Mouse (Mus musculus): ENCODE data around the gene Cxcr2. TPM values are rescaled to one million over a fixed set of nuclear protein-coding genes. Genes with fewer than 3 reads are reported as not detected.
"Not testable (repeated sequence)": the region's sequence is repeated elsewhere in the genome, so short reads cannot be mapped to it uniquely, and the experiment has no call there.

Gene Cxcr2
- total RNA-seq, 2 experiments from 2014 or later = not detected

DNA sequence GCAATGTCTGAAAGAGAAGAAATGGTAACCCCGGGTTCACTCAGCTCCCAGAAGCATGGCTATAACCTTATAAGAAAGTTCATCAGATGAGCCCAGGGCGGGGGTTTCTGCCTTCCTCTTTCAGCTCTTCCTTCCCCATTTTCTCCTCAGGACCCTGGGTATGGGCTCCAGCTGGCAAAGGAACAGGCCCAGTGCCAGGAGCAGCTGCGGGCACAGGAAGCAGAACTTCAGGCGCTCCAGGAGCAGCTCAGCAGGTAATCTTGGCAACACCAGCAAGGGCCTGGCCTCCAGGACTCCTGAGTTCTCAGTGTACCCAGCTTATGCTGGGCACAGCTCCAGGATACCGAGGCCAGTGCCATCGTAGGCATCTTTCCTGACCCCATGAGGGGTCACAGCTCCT is 19.8 kb upstream of the Cxcr2 start:
- DNase-seq = no peak
- intact Hi-C loops (cut with DNase I; ENCODE audit: low total_unique reads) = no loop called here

DNA sequence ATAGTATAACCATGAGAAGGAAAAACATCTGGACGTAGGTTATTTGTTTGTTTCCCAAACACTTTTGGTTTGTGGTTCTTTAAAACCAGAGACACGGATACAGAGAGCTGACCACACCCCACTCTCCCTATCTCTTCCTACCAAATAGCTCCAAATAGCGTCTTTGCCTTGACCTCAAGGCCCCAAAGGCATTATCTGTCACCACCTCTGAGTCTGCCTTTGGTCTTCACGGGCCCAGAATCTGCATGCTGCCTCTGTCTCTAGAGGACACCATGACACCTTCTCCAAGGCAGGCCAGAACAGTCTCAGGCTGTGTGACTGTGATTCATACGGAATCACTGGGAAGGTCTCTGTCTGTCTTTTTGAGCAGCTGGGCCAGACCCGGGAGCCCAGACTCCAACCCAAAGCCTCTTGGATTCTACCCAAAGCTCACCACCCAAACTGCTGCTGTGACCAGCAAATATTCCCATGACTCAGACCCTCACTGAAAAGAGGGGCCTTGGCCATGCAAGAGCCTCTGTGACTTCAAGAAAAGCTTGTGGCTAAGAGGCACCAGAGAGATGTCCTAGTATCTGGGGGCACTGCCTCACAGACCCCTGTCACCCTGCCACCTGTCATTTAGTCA is 18.4 kb upstream of the Cxcr2 start:
- intact Hi-C loops (cut with DNase I; ENCODE audit: low total_unique reads) = no loop called here
- no peak for DNase-seq

DNA sequence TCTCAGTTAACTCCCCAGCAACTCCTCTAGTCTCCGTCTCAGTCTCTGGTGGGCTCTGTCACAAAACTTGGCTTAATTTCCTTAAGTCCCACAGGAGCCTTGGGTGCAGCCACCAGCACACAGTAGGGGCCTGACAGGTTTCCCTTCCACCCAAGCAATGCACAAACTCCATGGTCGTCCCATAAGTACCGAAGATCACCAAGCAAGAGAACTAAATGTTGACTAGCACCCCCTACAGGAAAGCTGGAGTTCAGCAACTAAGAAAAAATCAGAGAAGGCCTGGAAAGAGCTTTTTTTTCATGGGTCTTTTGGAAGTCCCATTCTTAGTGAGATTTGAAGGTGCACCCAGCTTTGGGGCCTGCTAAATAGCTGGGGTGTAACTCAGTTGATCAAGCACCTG is 14.4 kb upstream of the Cxcr2 start:
- no peak for DNase-seq

DNA sequence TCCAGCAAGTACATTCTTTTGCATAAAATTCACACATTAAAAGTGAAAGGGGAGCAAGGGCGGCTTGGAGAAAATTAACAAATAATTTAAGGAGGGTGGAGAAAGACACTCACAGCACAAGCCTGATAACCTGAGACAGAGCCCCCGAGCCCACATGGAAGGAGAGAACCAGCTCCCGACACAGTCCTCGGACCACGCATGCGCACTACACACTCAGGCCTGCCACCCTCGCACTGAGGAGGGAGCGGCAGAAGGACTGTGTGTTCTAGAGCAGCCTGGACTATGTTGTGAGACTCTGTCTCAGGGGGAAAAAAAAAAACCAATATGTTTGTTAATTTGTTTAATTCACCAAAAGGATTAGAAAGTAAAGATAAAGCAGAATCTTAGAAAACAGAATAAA is 12.0 kb upstream of the Cxcr2 start:
- DNase-seq = no peak
- intact Hi-C loops (cut with DNase I; ENCODE audit: low total_unique reads) = no loop called here

More for the DNA sequence above, 14.4 kb upstream of the Cxcr2 start:
- intact Hi-C loops (cut with DNase I; ENCODE audit: low total_unique reads) = no loop called here

DNA sequence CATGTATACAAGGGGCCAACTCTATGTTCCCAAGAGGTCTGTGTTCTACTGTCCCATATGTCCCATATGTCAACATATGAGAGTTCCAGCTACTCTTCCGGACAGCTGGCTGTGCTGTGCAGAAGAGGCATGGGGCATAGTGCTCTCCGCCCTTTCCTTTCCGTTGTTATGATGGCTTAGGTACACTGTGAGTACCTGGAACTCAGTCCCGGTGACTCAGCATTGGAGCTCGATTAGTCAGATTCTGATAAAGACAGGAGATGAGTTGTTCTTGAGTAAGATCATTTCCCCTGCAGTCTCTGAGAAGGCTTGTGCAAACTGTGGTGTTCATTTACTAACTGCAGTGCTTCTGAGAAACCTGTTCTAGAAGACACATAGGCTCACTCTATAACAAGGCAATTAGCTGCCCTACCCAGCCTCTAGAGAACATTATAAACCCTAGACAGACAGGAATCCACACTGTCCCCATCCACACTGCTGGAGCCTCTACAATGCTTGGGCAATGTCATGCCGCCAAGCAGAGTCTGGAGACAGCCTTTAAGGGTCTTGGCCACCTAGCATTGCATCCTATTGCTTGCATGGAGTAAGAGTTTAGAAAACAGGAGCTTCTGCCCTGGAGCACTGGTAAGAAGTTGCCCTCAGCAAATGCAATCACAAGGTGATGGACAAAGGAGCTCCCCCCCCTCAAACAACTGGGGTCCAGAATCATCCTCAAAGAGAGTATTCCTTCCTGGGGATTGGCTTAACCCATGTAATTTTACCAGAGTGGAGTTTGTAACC is 4.5 kb upstream of the Cxcr2 start:
- intact Hi-C loops (cut with DNase I; ENCODE audit: low total_unique reads) = no loop called here
- no peak for DNase-seq

- intact Hi-C loops (cut with DNase I; ENCODE audit: low total_unique reads) = no loop called here
- DNase-seq = no peak
Observed at GRCm38 (mm10) chr1:74150101-74150500, 3.7 kb upstream of the Cxcr2 start.

DNA sequence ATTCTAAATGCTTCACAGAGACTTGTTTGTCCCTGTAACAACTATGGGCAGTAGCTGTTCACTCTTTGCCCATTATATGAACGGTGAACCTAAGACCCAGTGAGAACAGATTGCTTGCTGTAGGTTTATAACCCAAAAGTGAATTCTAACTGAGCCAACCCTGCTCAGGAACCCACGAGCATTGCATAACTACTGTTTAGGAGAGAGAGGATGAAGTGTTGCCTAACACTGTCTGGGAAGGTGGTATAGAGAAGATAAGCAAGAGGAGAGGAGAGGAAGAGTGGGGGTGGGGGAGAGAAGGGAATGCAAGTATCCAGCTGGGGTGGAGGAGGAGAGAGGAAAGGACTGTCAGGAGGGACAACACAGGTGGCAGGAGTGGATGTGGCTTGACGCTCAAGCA is 2.7 kb upstream of the Cxcr2 start:
- intact Hi-C loops (cut with DNase I; ENCODE audit: low total_unique reads) = no loop called here
- no peak for DNase-seq

GRCm38 (mm10) chr1:74155435-74156012 is 1.7 kb downstream of the Cxcr2 start:
- intact Hi-C loops (cut with DNase I; ENCODE audit: low total_unique reads) = no loop called here
- DNase-seq = no peak

- no peak for DNase-seq
- intact Hi-C loops (cut with DNase I; ENCODE audit: low total_unique reads) = no loop called here
Observed at GRCm38 (mm10) chr1:74156381-74156910, 2.7 kb downstream of the Cxcr2 start.

DNA sequence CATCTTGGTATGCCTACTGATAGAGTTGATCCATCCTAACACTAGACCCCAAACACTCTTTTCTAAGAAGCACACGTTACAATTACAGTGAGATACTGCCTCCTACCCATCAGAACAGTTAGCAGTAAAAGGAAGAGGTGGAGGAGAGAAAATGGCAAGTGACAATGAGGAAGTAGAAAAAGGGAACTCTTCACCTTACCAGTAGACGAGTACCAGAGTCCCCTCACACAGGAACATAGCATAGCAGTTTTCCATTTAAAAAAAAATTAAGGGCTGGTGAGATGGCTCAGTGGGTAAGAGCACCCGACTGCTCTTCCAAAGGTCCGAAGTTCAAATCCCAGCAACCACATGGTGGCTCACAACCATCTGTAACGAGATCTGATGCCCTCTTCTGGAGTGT is 5.8 kb downstream of the Cxcr2 start:
- DNase-seq; intact Hi-C loops (cut with DNase I; ENCODE audit: low total_unique reads): not testable (repeated sequence)

DNA sequence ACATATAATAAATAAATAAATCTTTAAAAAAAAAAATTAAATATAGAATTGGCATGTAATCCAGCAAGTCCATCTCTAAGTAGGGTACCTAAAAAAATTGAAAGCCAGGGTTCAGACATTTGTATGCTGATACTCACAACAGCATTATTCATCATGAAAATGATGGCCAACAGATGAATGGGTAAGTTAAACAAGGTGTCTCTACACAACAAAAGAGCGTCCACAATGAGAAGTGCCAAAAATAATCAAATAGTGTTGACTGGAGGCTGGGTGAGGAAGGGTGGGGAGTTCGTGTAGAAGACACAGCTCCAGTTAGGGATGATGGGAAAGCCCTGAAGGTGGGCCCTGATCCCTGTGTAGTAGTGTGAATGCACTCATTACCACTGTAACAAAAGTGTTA is 6.2 kb downstream of the Cxcr2 start:
- no peak for DNase-seq
- intact Hi-C loops (cut with DNase I; ENCODE audit: low total_unique reads) = no loop called here

DNA sequence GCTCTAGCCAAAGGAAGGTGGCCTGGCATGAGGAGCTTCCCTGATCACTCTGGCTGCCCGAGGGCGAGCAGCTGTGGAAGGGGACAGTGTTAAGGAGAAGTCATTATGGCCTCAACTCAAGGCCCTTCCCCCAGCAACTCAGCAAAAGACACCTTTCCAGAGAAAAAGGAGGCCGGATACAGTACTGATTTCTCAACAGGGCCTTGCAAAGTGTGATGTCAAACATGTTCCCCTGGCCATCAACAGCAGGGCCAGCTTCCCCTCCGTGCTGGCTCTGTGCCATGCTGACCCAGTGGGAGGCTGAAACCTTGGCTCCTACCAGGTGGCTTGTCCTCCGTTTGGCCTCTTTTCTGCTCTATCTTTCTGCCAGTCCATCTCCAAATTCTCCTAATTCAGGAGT is 13.3 kb downstream of the Cxcr2 start:
- DNase-seq = no peak
- intact Hi-C loops (cut with DNase I; ENCODE audit: low total_unique reads) = no loop called here

DNA sequence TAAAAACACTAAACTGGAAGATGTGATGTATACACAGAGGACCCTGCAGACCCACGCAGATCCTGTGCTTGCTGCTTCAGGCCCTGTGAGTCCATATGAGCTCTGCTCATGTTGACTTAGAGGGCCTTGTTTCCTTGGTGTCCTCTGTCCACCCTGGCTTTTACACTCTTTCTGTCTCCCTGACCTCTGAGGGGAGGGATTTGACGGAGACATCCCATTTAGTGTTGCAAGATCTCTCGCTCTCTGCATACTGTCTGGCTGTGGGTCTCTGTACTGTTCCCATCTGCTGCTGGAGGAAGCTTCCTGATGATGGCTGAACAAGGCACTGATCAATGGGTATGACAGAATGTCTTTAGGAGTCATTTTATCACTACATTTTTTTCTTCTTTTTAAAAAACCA is 15.9 kb downstream of the Cxcr2 start:
- intact Hi-C loops (cut with DNase I; ENCODE audit: low total_unique reads) = no loop called here
- DNase-seq = no peak

DNA sequence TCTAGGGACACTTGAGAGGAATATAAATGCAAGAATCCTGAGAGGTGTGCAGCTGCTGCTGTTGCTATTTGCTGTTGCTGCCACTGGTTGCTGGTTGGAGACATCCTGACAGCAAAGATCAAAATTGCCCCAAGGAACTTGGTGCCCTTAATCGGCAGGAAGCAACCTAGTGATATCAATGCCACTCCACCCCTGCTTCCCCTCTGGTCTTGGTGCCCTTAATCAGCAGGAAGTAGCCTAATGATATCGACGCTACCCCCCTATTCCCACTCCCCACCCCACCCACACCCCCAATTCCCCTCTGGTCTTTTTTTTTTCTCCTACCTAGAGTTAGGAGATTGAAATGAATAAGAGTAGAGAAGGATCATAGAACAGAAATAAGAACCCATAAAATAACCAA is 18.9 kb downstream of the Cxcr2 start:
- no peak for DNase-seq
- intact Hi-C loops (cut with DNase I; ENCODE audit: low total_unique reads) = no loop called here

DNA sequence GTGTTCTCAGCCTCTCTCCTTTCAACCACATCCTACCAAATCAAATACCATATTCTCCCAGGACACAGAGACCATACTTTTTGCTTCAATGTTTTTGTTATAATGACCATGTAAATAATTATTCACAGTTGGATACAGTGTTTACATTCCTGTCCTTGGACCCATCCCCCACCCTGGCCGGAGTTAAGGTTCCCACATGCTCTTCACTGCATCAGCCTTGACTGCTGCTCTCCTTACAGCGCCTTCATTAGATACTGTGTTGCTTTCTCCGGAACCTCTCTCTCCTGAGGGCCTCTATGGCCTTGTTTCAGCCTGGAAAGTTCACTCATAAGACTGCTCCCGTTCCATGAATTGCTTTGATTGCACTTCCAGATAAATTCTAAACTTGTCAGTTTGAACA is 21.9 kb downstream of the Cxcr2 start:
- intact Hi-C loops (cut with DNase I; ENCODE audit: low total_unique reads) = no loop called here
- no peak for DNase-seq

DNA sequence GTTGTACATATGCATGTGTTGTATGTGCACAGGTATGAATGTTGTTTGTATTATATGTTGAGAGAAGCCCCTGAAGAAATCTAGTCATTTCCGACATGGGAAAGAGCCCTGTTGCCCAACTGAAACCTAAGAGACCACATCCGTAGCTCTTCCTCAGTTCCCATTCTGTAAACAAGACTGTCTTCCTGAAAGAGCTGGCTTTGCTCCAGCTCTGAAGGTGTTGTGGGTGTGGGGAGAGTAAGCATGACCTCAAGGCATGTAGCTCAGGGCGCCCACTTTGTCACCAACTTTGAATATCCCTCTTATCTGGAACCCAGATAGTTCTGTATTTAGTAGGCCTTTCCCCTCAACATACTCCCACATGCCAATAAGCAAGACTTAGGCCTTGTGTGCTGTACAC is 24.8 kb downstream of the Cxcr2 start:
- no peak for DNase-seq
- intact Hi-C loops (cut with DNase I; ENCODE audit: low total_unique reads) = no loop called here

DNA sequence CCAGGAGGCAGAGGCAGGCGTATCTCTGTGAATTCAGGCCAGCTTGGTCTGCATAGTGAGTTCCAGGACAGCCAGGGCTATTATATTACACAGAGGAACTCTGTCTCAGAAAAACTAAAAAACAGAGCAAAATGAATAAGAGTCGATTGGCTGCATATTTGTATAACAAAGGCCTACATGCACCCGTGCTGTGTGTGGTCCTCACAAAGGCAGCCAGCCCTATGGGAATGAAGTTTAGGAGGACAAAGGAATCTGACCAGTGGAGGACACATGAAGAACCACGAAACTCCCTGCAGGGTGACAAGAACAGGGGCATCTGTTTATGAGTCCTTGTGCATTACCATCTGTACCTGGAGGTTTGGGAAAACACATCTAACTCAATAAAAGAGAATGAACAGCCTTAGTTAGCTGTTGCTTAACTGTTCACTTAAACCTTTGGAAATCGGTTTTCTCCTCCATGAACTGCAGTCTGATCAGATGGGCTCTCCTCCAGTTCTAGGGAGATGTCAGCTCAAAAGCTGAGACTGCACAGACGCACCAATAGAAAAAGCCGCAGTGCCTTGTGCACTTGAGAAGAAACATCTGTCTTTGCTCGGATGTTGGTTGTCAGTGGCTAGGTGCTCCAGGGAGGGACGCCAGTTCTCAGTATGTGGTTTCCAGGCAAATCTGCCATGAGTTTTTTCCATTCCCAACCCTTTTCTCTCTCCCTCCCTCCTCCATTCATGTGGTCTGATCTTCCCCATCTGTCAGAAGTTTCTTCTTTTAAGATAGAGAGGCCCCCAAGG is 26.0 kb downstream of the Cxcr2 start:
- intact Hi-C loops (cut with DNase I; ENCODE audit: low total_unique reads) = no loop called here
- no peak for DNase-seq

- intact Hi-C loops (cut with DNase I; ENCODE audit: low total_unique reads) = no loop called here
Observed at GRCm38 (mm10) chr1:74181462-74181861, 27.7 kb downstream of the Cxcr2 start.

DNA sequence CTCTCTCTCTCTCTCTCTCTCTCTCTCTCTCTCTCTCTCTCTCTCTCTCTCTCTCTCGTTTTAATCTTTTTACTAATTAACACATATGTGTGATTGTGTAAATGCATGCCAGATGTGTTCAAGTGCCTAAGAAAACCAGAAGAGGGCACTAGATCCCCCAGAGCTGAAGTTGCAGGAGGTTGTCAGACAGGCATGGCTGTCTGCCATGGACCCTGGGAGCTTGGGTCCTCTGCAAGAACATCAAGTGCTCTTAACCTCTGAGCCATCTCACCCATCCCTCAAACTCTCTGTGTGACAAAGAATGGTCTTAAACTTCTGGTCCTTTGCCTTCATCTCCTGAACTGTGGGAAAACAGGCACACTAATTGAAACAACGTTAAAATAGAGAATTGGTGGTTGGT is 29.2 kb downstream of the Cxcr2 start:
- no peak for DNase-seq
- intact Hi-C loops (cut with DNase I; ENCODE audit: low total_unique reads) = no loop called here

More at GRCm38 (mm10) chr1:74181462-74181861, 27.7 kb downstream of the Cxcr2 start:
- no peak for DNase-seq

DNA sequence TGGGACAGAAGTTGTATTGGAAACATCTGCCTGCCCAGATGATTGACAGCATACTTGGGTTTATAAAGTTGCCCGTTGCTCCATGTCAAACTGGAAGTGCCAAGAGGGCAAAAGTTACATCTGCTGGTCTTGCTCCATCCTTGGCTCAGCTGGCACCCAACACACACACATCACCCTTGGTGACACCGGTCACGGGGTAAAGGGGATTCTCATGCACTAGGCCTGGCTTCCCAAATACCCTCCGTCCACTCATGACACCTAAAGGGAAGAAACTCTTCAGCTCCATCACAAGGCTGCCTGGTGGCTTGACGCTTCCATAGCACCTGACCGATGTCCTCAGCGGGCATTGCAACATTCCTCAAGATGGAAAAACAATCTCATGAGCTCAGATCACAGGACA is 36.7 kb downstream of the Cxcr2 start:
- intact Hi-C loops (cut with DNase I; ENCODE audit: low total_unique reads) = no loop called here
- no peak for DNase-seq
